Mouse (Mus musculus) testis, adult 2 months (tissue): ENCODE data around the gene Simc1.

ENCODE experiments used
- CTCF ChIP-seq: fragments of 200-500 bp; IDR thresholded peaks from 2 replicates; pipeline ENCODE4 v1.5.1; 2012; ENCODE audit warnings: low read depth, mild to moderate bottlenecking, inconsistent platforms, low read length, moderate library complexity; ENCODE audit not compliant: control insufficient read depth, insufficient read depth, insufficient replicate concordance
- POLR2A ChIP-seq: fragments of 200-500 bp; IDR thresholded peaks from 2 replicates; pipeline ENCODE4 v1.6.1; 2012; ENCODE audit warnings: low read depth, mild to moderate bottlenecking, inconsistent platforms, low read length, moderate library complexity; ENCODE audit not compliant: control insufficient read depth

GRCm38 (mm10) chr13:54501352-54501751 lies 2.2 kb upstream of the Simc1 start:
- no peak for TF ChIP-seq POLR2A
- TF ChIP-seq CTCF: no peak
